Mouse (Mus musculus): ENCODE measurements around the gene Arfgef2. TPM values are rescaled to one million over a fixed set of nuclear protein-coding genes. Genes with fewer than 3 reads are reported as not detected.

The Arfgef2 gene
- total RNA-seq, 1 experiment, result 23.6 TPM

GRCm38 (mm10) chr2:166818463-166819143 is 13.2 kb downstream of the Arfgef2 start:
- peaks cover 0 to 11% of the 10 kb centered on the region in 2 experiments; a peak in 1 of 4 replicates for H3K4me1 ChIP-seq (ENCODE audit: control insufficient read depth in 2 of 2, insufficient read depth in 2 of 2, low read length in 2 of 2, poor library complexity in 1 of 2)
- H3K9me3 ChIP-seq (ENCODE audit: control insufficient read depth, insufficient read depth, low read depth, low read length), result no peaks in the 10 kb centered on the region

GRCm38 (mm10) chr2:166819849-166820248 is 14.5 kb downstream of the Arfgef2 start:
- Histone ChIP-seq H3K36me3 (ENCODE audit: control insufficient read depth, insufficient read depth, low read length, poor library complexity, severe bottlenecking) (no peaks in the 10 kb centered on the region), H3K27ac (ENCODE audit: insufficient read depth, low read depth, low read length, poor library complexity, severe bottlenecking) (no peak overlapping the region), H3K9ac (ENCODE audit: insufficient read depth, low read depth, low read length, poor library complexity, severe bottlenecking) (no peak overlapping the region), H3K9me3 (ENCODE audit: control insufficient read depth, insufficient read depth, low read depth, low read length) (no peaks in the 10 kb centered on the region), H3K4me1 (ENCODE audit: control insufficient read depth in 2 of 2, insufficient read depth in 2 of 2, low read length in 2 of 2, poor library complexity in 1 of 2) (peaks cover 0 to 11% of the 10 kb centered on the region in 2 experiments; a peak in 1 of 4 replicates), H3K4me3 (ENCODE audit: insufficient read depth in 1 of 2, low read depth in 1 of 2, low read length in 2 of 2, poor library complexity in 1 of 2, severe bottlenecking in 1 of 2) (no peak overlapping the region)
- DNase-seq (ENCODE audit: low read depth, low spot score), result no peak
- in situ Hi-C loops (cut with MboI; ENCODE audit: low sequenced_read_pairs in 2 of 2, unreplicated experiment in 2 of 2), result no loop called here
- TF ChIP-seq CHD2 (IDR thresholded peaks at IDR 0.05; ENCODE audit: low read depth, low read length) (no peak), ZNF384 (IDR thresholded peaks at IDR 0.05; ENCODE audit: low read depth, low read length) (no peak), HCFC1 (IDR thresholded peaks at IDR 0.05; ENCODE audit: borderline replicate concordance, insufficient read depth, low read length) (no peak), MAFK (IDR thresholded peaks at IDR 0.05; ENCODE audit: insufficient read depth, low read depth, low read length) (no peak), ZC3H11A (IDR thresholded peaks at IDR 0.05; ENCODE audit: borderline replicate concordance, low read depth, low read length) (no peak)

More at GRCm38 (mm10) chr2:166818463-166819143, 13.2 kb downstream of the Arfgef2 start:
- H3K27ac ChIP-seq (ENCODE audit: insufficient read depth, low read depth, low read length, poor library complexity, severe bottlenecking), result no peak overlapping the region
- in situ Hi-C loops (cut with MboI; ENCODE audit: low sequenced_read_pairs in 2 of 2, unreplicated experiment in 2 of 2), result no loop called here
- no peaks in the 10 kb centered on the region for H3K36me3 ChIP-seq (ENCODE audit: control insufficient read depth, insufficient read depth, low read length, poor library complexity, severe bottlenecking)
- H3K9ac ChIP-seq (ENCODE audit: insufficient read depth, low read depth, low read length, poor library complexity, severe bottlenecking), result no peak overlapping the region
- no peak overlapping the region for H3K4me3 ChIP-seq (ENCODE audit: insufficient read depth in 1 of 2, low read depth in 1 of 2, low read length in 2 of 2, poor library complexity in 1 of 2, severe bottlenecking in 1 of 2)
- TF ChIP-seq CHD2 (IDR thresholded peaks at IDR 0.05; ENCODE audit: low read depth, low read length) (no peak), ZNF384 (IDR thresholded peaks at IDR 0.05; ENCODE audit: low read depth, low read length) (no peak), HCFC1 (IDR thresholded peaks at IDR 0.05; ENCODE audit: borderline replicate concordance, insufficient read depth, low read length) (no peak), ZC3H11A (IDR thresholded peaks at IDR 0.05; ENCODE audit: borderline replicate concordance, low read depth, low read length) (no peak), MAFK (IDR thresholded peaks at IDR 0.05; ENCODE audit: insufficient read depth, low read depth, low read length) (no peak)
- DNase-seq (ENCODE audit: low read depth, low spot score), result no peak

GRCm38 (mm10) chr2:166820844-166821243 is 15.5 kb downstream of the Arfgef2 start:
- no peak for DNase-seq (ENCODE audit: low read depth, low spot score)
- no peak overlapping the region for H3K27ac ChIP-seq (ENCODE audit: insufficient read depth, low read depth, low read length, poor library complexity, severe bottlenecking)
- H3K36me3 ChIP-seq (ENCODE audit: control insufficient read depth, insufficient read depth, low read length, poor library complexity, severe bottlenecking), result no peaks in the 10 kb centered on the region
- H3K9ac ChIP-seq (ENCODE audit: insufficient read depth, low read depth, low read length, poor library complexity, severe bottlenecking), result no peak overlapping the region
- TF ChIP-seq CHD2 (IDR thresholded peaks at IDR 0.05; ENCODE audit: low read depth, low read length), result no peak
- no peak for TF ChIP-seq ZC3H11A (IDR thresholded peaks at IDR 0.05; ENCODE audit: borderline replicate concordance, low read depth, low read length)
- TF ChIP-seq ZNF384 (IDR thresholded peaks at IDR 0.05; ENCODE audit: low read depth, low read length), result no peak
- no peak for TF ChIP-seq HCFC1 (IDR thresholded peaks at IDR 0.05; ENCODE audit: borderline replicate concordance, insufficient read depth, low read length)
- TF ChIP-seq MAFK (IDR thresholded peaks at IDR 0.05; ENCODE audit: insufficient read depth, low read depth, low read length), result no peak
- peaks cover 0 to 11% of the 10 kb centered on the region in 2 experiments; a peak in 1 of 4 replicates for H3K4me1 ChIP-seq (ENCODE audit: control insufficient read depth in 2 of 2, insufficient read depth in 2 of 2, low read length in 2 of 2, poor library complexity in 1 of 2)
- no peaks in the 10 kb centered on the region for H3K9me3 ChIP-seq (ENCODE audit: control insufficient read depth, insufficient read depth, low read depth, low read length)
- in situ Hi-C loops (cut with MboI; ENCODE audit: low sequenced_read_pairs in 2 of 2, unreplicated experiment in 2 of 2), result no loop called here
- no peak overlapping the region for H3K4me3 ChIP-seq (ENCODE audit: insufficient read depth in 1 of 2, low read depth in 1 of 2, low read length in 2 of 2, poor library complexity in 1 of 2, severe bottlenecking in 1 of 2)

GRCm38 (mm10) chr2:166821406-166821805 is 16.0 kb downstream of the Arfgef2 start:
- Histone ChIP-seq H3K36me3 (ENCODE audit: control insufficient read depth, insufficient read depth, low read length, poor library complexity, severe bottlenecking) (no peaks in the 10 kb centered on the region), H3K9me3 (ENCODE audit: control insufficient read depth, insufficient read depth, low read depth, low read length) (no peaks in the 10 kb centered on the region), H3K9ac (ENCODE audit: insufficient read depth, low read depth, low read length, poor library complexity, severe bottlenecking) (no peak overlapping the region), H3K4me1 (ENCODE audit: control insufficient read depth in 2 of 2, insufficient read depth in 2 of 2, low read length in 2 of 2, poor library complexity in 1 of 2) (peaks cover 0 to 11% of the 10 kb centered on the region in 2 experiments; a peak in 1 of 4 replicates), H3K27ac (ENCODE audit: insufficient read depth, low read depth, low read length, poor library complexity, severe bottlenecking) (no peak overlapping the region), H3K4me3 (ENCODE audit: insufficient read depth in 1 of 2, low read depth in 1 of 2, low read length in 2 of 2, poor library complexity in 1 of 2, severe bottlenecking in 1 of 2) (no peak overlapping the region)
- DNase-seq (ENCODE audit: low read depth, low spot score), result no peak
- in situ Hi-C loops (cut with MboI; ENCODE audit: low sequenced_read_pairs in 2 of 2, unreplicated experiment in 2 of 2), result no loop called here
- TF ChIP-seq MAFK (IDR thresholded peaks at IDR 0.05; ENCODE audit: insufficient read depth, low read depth, low read length) (no peak), ZNF384 (IDR thresholded peaks at IDR 0.05; ENCODE audit: low read depth, low read length) (no peak), CHD2 (IDR thresholded peaks at IDR 0.05; ENCODE audit: low read depth, low read length) (no peak), HCFC1 (IDR thresholded peaks at IDR 0.05; ENCODE audit: borderline replicate concordance, insufficient read depth, low read length) (no peak), ZC3H11A (IDR thresholded peaks at IDR 0.05; ENCODE audit: borderline replicate concordance, low read depth, low read length) (no peak)

Measured in ES-E14 (cell line).